In genomic region chr12:50648176-50648670, GRCm38 (mm10) we compare ENCODE assay signal across 8 mouse cellular contexts. TPM values are rescaled to one million over a fixed set of nuclear protein-coding genes. Genes with fewer than 3 reads are reported as not detected.
DNase-seq lines count a peak whose midpoint lies in the region; ATAC-seq lines count a peak whose summit lies in the region.

No protein-coding gene starts in this region.

- peak; percentile 79; the same call in 1 of the 2 replicates for ATAC-seq in forebrain, embryonic 13.5 days
- ATAC-seq in intestine, embryonic 15.5 days: peak; percentile 61; the same call in 1 of the 2 replicates

- no peaks in the 10 kb centered on the region for H3K27me3 ChIP-seq in forebrain, embryonic 13.5 days
- no peaks in the 10 kb centered on the region for H3K27me3 ChIP-seq in intestine, embryonic 15.5 days (replicated peaks)
- H3K27me3 ChIP-seq in midbrain, embryonic 10.5 days (ENCODE audit: low read depth, poor library complexity, severe bottlenecking): peaks cover 26% of the 10 kb centered on the region

- H3K9ac ChIP-seq in forebrain, embryonic 13.5 days: peak overlapping the region; percentile 84
- H3K9ac ChIP-seq in intestine, embryonic 15.5 days: peak overlapping the region; percentile 71

- under 1% methylated on average over 16 of the region's 16 CpGs for WGBS in forebrain, embryonic 13.5 days
- 2% methylated on average over 16 of the region's 16 CpGs for WGBS in intestine, embryonic 15.5 days
- 2% methylated on average over 16 of the region's 16 CpGs for WGBS in midbrain, embryonic 10.5 days

- peak overlapping the region; percentile 48 for H3K27ac ChIP-seq in forebrain, embryonic 13.5 days
- 0 out of 2 replicates have a peak overlapping the region, but pooled peaks have one; percentile 58 for H3K27ac ChIP-seq in intestine, embryonic 15.5 days
- peak overlapping the region; percentile 91 for H3K27ac ChIP-seq in midbrain, embryonic 10.5 days (replicated peaks)

- DNase-seq in kidney, adult 11 months: peak; percentile 20
- DNase-seq in kidney, postnatal 10 days: no peak
- DNase-seq in Muller cell, postnatal 12 days (ENCODE audit: inconsistent ontology term): peak; percentile 32
- DNase-seq in midbrain, embryonic 10.5 days (ENCODE audit: low spot score): no peak
- no peak for DNase-seq in left cerebral cortex, postnatal 4 days
- DNase-seq in right cerebral cortex, postnatal 25 days: no peak

- no peaks in the 10 kb centered on the region for H3K9me3 ChIP-seq in forebrain, embryonic 13.5 days (replicated peaks)
- no peaks in the 10 kb centered on the region for H3K9me3 ChIP-seq in intestine, embryonic 15.5 days
- no peaks in the 10 kb centered on the region for H3K9me3 ChIP-seq in midbrain, embryonic 10.5 days (replicated peaks)

- H3K4me3 ChIP-seq in forebrain, embryonic 13.5 days: peak overlapping the region; percentile 87
- peak overlapping the region; percentile 71 for H3K4me3 ChIP-seq in intestine, embryonic 15.5 days (replicated peaks)
- peak overlapping the region; percentile 85 for H3K4me3 ChIP-seq in midbrain, embryonic 10.5 days

- H3K4me2 ChIP-seq in forebrain, embryonic 13.5 days: peak overlapping the region; percentile 89
- H3K4me2 ChIP-seq in intestine, embryonic 15.5 days (replicated peaks): peak overlapping the region; percentile 86

- no peaks in the 10 kb centered on the region for H3K36me3 ChIP-seq in forebrain, embryonic 13.5 days (ENCODE audit: poor library complexity, severe bottlenecking)
- H3K36me3 ChIP-seq in intestine, embryonic 15.5 days: no peaks in the 10 kb centered on the region
- no peaks in the 10 kb centered on the region for H3K36me3 ChIP-seq in midbrain, embryonic 10.5 days

- intact Hi-C loops in left cerebral cortex, postnatal 4 days (cut with DNase I): no loop called here

- peaks cover 23% of the 10 kb centered on the region for H3K4me1 ChIP-seq in forebrain, embryonic 13.5 days
- H3K4me1 ChIP-seq in intestine, embryonic 15.5 days (replicated peaks): 0 out of 2 replicates have a peak, but pooled peaks cover 9% of the 10 kb centered on the region
- peaks cover 15% of the 10 kb centered on the region for H3K4me1 ChIP-seq in midbrain, embryonic 10.5 days

RNA-seq across cellular contexts. Expression of gene Prkd1, which starts 0.7 kb away (rescaled TPM):
- polyA plus RNA-seq in forebrain, embryonic 13.5 days (2015; fragmentation: Nextera tagmentation; extraction: Ambion mirVana): 6.4 and 7.6 TPM in 2 replicates
- polyA plus RNA-seq in intestine, embryonic 15.5 days (2015; fragmentation: Nextera tagmentation; extraction: Ambion mirVana): 3.9 and 4.4 TPM in 2 replicates
- polyA plus RNA-seq in midbrain, embryonic 10.5 days (2016; fragmentation: Nextera tagmentation; extraction: Ambion mirVana): 3.2 and 3.7 TPM in 2 replicates
- total RNA-seq in left cerebral cortex, postnatal 4 days (2021): 10 to 100 TPM in 1 of 2 experiments, 1 to 10 TPM in 1; 9.4 to 10.2 TPM

Comparison
In these comparisons a context has a peak if more than half of its experiments do, and no peak if none do; other contexts are left out.
1. DNase-seq: peak in kidney, adult 11 months (single experiment) and Muller cell, postnatal 12 days (single experiment); none in kidney, postnatal 10 days (single experiment), midbrain, embryonic 10.5 days (single experiment), left cerebral cortex, postnatal 4 days (single experiment) and right cerebral cortex, postnatal 25 days (single experiment).
2. Peak in every context shown above with its lines, with median percentiles within 50 percentile points of each other: H3K27ac ChIP-seq and H3K4me3 ChIP-seq.